Mouse (Mus musculus): ENCODE measurements around the gene Lingo3. TPM values are rescaled to one million over a fixed set of nuclear protein-coding genes. Genes with fewer than 3 reads are reported as not detected.
A peak's percentile ranks its signal among the peaks of the same experiment; 100 is the strongest.

Lingo3 gene
- polyA plus RNA-seq, 1 experiment from 2014 or later: 0.10 TPM

DNA sequence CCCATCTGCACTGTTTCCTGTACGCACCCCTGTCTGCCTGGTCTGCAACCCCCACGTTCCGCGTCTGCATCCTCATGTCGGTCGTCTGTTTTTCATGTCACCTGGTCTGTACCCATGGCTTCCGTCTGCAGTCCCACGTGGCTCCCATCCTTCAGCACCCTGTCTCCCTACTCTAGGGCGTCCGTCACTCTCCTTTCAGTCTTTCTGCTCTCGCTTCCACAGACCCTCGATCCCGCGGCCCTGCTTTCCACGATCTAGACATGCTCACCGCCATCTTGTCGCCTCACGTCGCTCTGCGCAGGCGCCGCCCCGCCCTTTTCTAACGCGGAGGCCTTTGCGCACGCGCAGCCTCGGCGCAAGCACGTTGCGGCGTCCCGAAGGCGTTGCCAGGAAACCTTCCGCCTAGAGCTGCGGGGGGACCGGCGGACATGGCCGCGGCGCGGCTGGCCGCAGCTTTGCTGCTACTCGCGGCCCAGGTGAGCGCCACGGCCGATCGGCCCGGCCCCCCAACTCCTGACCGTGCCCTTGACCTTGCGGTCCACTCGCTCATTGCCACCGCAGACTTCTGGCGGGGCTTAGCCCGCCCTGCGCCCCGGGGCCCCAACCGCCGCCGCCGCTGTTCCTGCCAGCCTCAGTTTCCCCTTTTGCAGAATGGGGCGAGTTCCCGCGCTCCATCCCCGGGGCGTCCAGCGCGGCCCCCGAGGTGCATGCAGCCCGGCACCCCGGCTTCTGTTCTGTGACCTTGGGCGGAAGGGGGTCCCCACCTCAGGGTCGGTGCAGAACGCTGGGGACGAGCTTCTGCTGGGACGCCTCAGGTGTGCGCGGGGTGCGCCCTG is 11.3 kb upstream of the Lingo3 start, which contains the start of the genes Lsm7 and Sppl2b:
Gene Lsm7, minus strand, starts transcription at position 297 of the 836 bp plus-strand sequence.
Gene Sppl2b, plus strand, starts transcription at position 363 of the 836 bp plus-strand sequence.
- H3K27me3 ChIP-seq (replicated peaks; ENCODE audit: control insufficient read depth, insufficient read depth, low read length): no peaks in the 10 kb centered on the region
- peak within 1 kb of the TSS; percentile 90 for H3K9ac ChIP-seq (ENCODE audit: low read depth, low read length)
- peaks cover 25% of the 10 kb centered on the region for H3K4me1 ChIP-seq (ENCODE audit: control insufficient read depth, insufficient read depth, low read length)
- WGBS: under 1% methylated on average over 81 of the region's 81 CpGs
- H3K36me3 ChIP-seq (ENCODE audit: control insufficient read depth, insufficient read depth, low read length): peaks cover 11% of the 10 kb centered on the region
- peak within 1 kb of the TSS; percentile 31; the same call in 1 of the 2 replicates for H3K27ac ChIP-seq (ENCODE audit: low read length)
- H3K9me3 ChIP-seq (ENCODE audit: control insufficient read depth, low read length): no peaks in the 10 kb centered on the region
- H3K4me2 ChIP-seq (ENCODE audit: low read depth, low read length): peak within 1 kb of the TSS; percentile 94
- H3K4me3 ChIP-seq (ENCODE audit: low read length): peak within 1 kb of the TSS; percentile 96
- ATAC-seq: peak; percentile 79

- no peaks in the 10 kb centered on the region for H3K9me3 ChIP-seq (ENCODE audit: control insufficient read depth, low read length)
- H3K4me2 ChIP-seq (ENCODE audit: low read depth, low read length): 0 out of 2 replicates have a peak overlapping the region, but pooled peaks have one; percentile 6
- no peak overlapping the region for H3K27ac ChIP-seq (ENCODE audit: low read length)
- H3K27me3 ChIP-seq (replicated peaks; ENCODE audit: control insufficient read depth, insufficient read depth, low read length): peaks cover 10% of the 10 kb centered on the region
- H3K4me1 ChIP-seq (ENCODE audit: control insufficient read depth, insufficient read depth, low read length): peaks cover 11% of the 10 kb centered on the region
- no peak overlapping the region for H3K4me3 ChIP-seq (ENCODE audit: low read length)
- WGBS: 11% methylated on average over 10 of the region's 10 CpGs
- H3K36me3 ChIP-seq (ENCODE audit: control insufficient read depth, insufficient read depth, low read length): peaks cover 11% of the 10 kb centered on the region
- peak overlapping the region; percentile 19; the same call in 1 of the 2 replicates for H3K9ac ChIP-seq (ENCODE audit: low read depth, low read length)
- peak; percentile 63 for ATAC-seq
Measured at GRCm38 (mm10) chr10:80848571-80848970, 4.7 kb upstream of the Lingo3 start.

DNA sequence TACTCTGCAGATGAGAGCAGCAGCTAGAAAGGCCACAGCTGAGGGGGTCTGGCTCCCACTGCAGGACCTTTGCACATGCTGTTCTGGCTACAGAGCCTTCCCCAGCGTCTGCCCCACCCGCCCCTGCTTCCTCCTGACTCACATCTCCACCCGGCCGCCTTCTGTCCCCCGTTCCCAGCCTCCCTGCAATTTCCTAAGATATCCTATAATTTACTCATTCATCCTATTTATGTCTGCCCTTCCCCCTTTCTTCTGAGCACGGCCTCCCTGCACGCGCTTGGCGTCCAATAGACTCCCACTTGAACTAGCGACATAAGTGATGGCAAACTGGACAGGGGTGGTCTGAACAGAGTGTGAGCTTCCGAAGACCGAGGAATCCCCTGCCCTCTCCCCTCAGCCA is 1.9 kb upstream of the Lingo3 start:
- H3K4me1 ChIP-seq (ENCODE audit: control insufficient read depth, insufficient read depth, low read length): peaks cover 10% of the 10 kb centered on the region
- WGBS: 74% methylated on average over 12 of the region's 12 CpGs
- H3K9me3 ChIP-seq (ENCODE audit: control insufficient read depth, low read length): no peaks in the 10 kb centered on the region
- H3K4me3 ChIP-seq (ENCODE audit: low read length): no peak overlapping the region
- no peak for ATAC-seq
- H3K9ac ChIP-seq (ENCODE audit: low read depth, low read length): no peak overlapping the region
- no peaks in the 10 kb centered on the region for H3K36me3 ChIP-seq (ENCODE audit: control insufficient read depth, insufficient read depth, low read length)
- H3K4me2 ChIP-seq (ENCODE audit: low read depth, low read length): no peak overlapping the region
- no peak overlapping the region for H3K27ac ChIP-seq (ENCODE audit: low read length)
- H3K27me3 ChIP-seq (replicated peaks; ENCODE audit: control insufficient read depth, insufficient read depth, low read length): peaks cover 30% of the 10 kb centered on the region

DNA sequence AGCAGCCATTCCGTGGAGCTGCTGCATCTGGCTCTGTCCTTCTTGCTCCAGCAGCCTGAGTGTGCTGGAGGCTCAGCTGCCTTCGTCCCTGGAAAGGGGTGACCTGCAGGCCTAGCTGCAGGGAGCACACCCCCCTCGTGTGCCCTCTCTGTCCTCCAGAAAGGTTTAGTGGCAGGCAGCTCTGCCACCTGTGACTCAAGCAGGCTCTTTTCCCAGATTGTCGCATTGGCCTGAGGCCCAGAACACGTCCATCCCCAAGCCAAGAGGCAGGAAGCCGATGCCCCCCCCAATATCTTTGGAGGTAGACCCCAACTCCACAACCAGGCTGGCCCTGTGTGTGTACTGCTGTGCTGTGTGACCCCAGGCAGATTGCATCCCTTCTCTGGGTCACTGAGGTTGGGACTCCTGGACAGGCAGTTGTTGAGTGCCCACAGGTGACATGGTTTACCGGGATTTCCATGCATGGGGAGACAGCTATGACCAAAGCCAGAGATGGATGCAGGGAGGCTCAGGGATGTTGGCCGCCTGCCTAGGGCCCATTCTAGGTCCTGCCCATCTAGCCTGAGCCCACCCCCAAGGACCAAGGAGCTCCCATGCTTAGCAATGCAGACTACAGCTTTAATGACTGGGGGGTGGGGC is 1.3 kb upstream of the Lingo3 start:
- Histone ChIP-seq H3K27me3 (replicated peaks; ENCODE audit: control insufficient read depth, insufficient read depth, low read length) (peaks cover 30% of the 10 kb centered on the region), H3K4me1 (ENCODE audit: control insufficient read depth, insufficient read depth, low read length) (peaks cover 10% of the 10 kb centered on the region), H3K27ac (ENCODE audit: low read length) (no peak overlapping the region), H3K4me2 (ENCODE audit: low read depth, low read length) (no peak overlapping the region), H3K4me3 (ENCODE audit: low read length) (no peak overlapping the region), H3K9me3 (ENCODE audit: control insufficient read depth, low read length) (no peaks in the 10 kb centered on the region), H3K9ac (ENCODE audit: low read depth, low read length) (no peak overlapping the region), H3K36me3 (ENCODE audit: control insufficient read depth, insufficient read depth, low read length) (no peaks in the 10 kb centered on the region)
- no peak for ATAC-seq
- WGBS: 62% methylated on average over 8 of the region's 8 CpGs

DNA sequence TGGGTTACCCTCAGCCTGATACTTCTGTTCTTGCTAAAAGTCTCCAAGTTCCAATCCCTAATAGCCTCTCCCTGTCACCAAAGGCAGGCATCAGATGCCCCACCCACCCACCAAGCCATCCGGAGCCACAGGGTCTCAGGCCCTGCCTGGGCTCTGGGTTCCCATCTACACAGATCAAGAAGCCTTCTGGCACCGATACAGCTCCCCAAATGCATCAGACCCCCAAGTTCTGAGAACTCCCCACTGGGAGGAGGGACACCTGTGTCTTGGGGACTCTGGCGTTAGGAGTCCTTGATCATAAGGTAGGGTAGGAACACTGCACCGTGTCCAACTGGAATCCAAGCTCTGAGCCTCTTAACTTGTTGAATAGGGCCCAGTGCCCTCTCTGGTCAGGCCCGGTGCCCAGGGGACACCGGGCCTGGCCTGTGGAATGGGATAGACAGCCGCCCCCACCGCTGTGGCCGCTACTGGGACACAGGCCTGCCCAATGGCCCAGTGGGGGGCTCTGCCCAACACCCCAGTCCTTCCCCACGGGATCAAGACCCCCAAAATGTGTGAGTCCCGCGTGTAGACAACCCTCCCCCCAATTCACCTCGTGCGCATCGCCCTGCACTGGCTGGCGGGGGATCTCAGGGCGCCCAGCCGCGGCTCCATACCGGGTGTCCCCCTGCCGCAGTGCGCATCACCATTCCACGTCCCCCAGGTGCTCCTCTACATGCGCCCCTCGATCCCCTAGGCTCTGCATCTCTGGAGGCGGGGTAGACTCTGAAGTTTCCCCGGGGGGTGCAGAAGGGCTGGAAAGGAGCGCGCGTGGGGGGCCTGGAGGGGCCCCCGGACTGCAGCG is 530 bp downstream of the Lingo3 start:
- H3K4me2 ChIP-seq (ENCODE audit: low read depth, low read length): peak overlapping the region; percentile 77
- 10% methylated on average over 31 of the region's 32 CpGs for WGBS
- H3K9ac ChIP-seq (ENCODE audit: low read depth, low read length): peak overlapping the region; percentile 48
- H3K4me3 ChIP-seq (ENCODE audit: low read length): peak overlapping the region; percentile 48
- H3K9me3 ChIP-seq (ENCODE audit: control insufficient read depth, low read length): no peaks in the 10 kb centered on the region
- ATAC-seq: 0 out of 2 replicates have a peak, but pooled peaks have one; percentile 8
- no peak overlapping the region for H3K27ac ChIP-seq (ENCODE audit: low read length)
- H3K36me3 ChIP-seq (ENCODE audit: control insufficient read depth, insufficient read depth, low read length): no peaks in the 10 kb centered on the region
- H3K27me3 ChIP-seq (replicated peaks; ENCODE audit: control insufficient read depth, insufficient read depth, low read length): peaks cover 30% of the 10 kb centered on the region
- peaks cover 7% of the 10 kb centered on the region for H3K4me1 ChIP-seq (ENCODE audit: control insufficient read depth, insufficient read depth, low read length)

- no peak overlapping the region for H3K9ac ChIP-seq (ENCODE audit: low read depth, low read length)
- 81% methylated on average over 15 of the region's 15 CpGs for WGBS
- H3K4me1 ChIP-seq (ENCODE audit: control insufficient read depth, insufficient read depth, low read length): peaks cover 7% of the 10 kb centered on the region
- H3K27ac ChIP-seq (ENCODE audit: low read length): no peak overlapping the region
- no peaks in the 10 kb centered on the region for H3K36me3 ChIP-seq (ENCODE audit: control insufficient read depth, insufficient read depth, low read length)
- H3K27me3 ChIP-seq (replicated peaks; ENCODE audit: control insufficient read depth, insufficient read depth, low read length): peaks cover 30% of the 10 kb centered on the region
- ATAC-seq: no peak
- no peaks in the 10 kb centered on the region for H3K9me3 ChIP-seq (ENCODE audit: control insufficient read depth, low read length)
- no peak overlapping the region for H3K4me3 ChIP-seq (ENCODE audit: low read length)
- no peak overlapping the region for H3K4me2 ChIP-seq (ENCODE audit: low read depth, low read length)
Measured at GRCm38 (mm10) chr10:80842334-80842733, 1.5 kb downstream of the Lingo3 start.

GRCm38 (mm10) chr10:80841685-80842084 is 2.2 kb downstream of the Lingo3 start:
- no peaks in the 10 kb centered on the region for H3K36me3 ChIP-seq (ENCODE audit: control insufficient read depth, insufficient read depth, low read length)
- H3K4me3 ChIP-seq (ENCODE audit: low read length): no peak overlapping the region
- peaks cover 34% of the 10 kb centered on the region for H3K27me3 ChIP-seq (replicated peaks; ENCODE audit: control insufficient read depth, insufficient read depth, low read length)
- peaks cover 7% of the 10 kb centered on the region for H3K4me1 ChIP-seq (ENCODE audit: control insufficient read depth, insufficient read depth, low read length)
- no peak overlapping the region for H3K4me2 ChIP-seq (ENCODE audit: low read depth, low read length)
- ATAC-seq: no peak
- no peak overlapping the region for H3K9ac ChIP-seq (ENCODE audit: low read depth, low read length)
- H3K27ac ChIP-seq (ENCODE audit: low read length): no peak overlapping the region
- no peaks in the 10 kb centered on the region for H3K9me3 ChIP-seq (ENCODE audit: control insufficient read depth, low read length)
- 89% methylated on average over 2 of the region's 2 CpGs for WGBS

DNA sequence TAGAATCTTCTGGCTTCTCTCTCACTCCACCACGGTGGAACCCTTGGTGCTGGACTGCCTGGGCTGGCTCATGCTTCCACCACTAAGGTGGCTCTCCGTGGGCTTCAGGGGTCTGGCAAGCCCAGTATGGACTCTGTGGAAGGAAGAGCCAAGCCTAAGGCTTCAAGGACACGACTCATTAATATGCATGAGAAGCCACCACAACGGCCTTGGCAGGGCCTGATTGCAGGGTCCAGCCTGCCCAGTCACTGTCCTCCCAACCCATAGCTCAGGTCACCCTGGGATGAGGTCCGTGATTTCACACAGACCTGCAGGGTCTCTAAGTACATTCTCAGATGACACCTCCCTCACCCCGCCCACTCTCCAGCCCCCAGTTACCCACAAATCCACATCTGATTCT is 4.0 kb downstream of the Lingo3 start:
- 59% methylated on average over 6 of the region's 6 CpGs for WGBS
- Histone ChIP-seq H3K4me1 (ENCODE audit: control insufficient read depth, insufficient read depth, low read length) (peaks cover 7% of the 10 kb centered on the region), H3K36me3 (ENCODE audit: control insufficient read depth, insufficient read depth, low read length) (no peaks in the 10 kb centered on the region), H3K9me3 (ENCODE audit: control insufficient read depth, low read length) (no peaks in the 10 kb centered on the region), H3K27ac (ENCODE audit: low read length) (no peak overlapping the region), H3K4me2 (ENCODE audit: low read depth, low read length) (no peak overlapping the region), H3K4me3 (ENCODE audit: low read length) (no peak overlapping the region), H3K27me3 (replicated peaks; ENCODE audit: control insufficient read depth, insufficient read depth, low read length) (peaks cover 50% of the 10 kb centered on the region), H3K9ac (ENCODE audit: low read depth, low read length) (no peak overlapping the region)
- ATAC-seq: no peak
